ENCODE assay signal across 1 mouse cellular context in genomic region chr7:121970250-121970649, GRCm38 (mm10).
TF ChIP-seq lines count a peak whose summit lies in the region.

No protein-coding gene starts in this region.

TF ChIP-seq in MEL, 35 proteins besides CTCF, POLR2A, EP300 and RAD21:
- no peak for TF ChIP-seq NRF1 (IDR thresholded peaks at IDR 0.05; ENCODE audit: insufficient read depth, low read depth, low read length, poor library complexity, severe bottlenecking)
- no peak for TF ChIP-seq POLR2AphosphoS2 (IDR thresholded peaks at IDR 0.05; ENCODE audit: low read length)
- TF ChIP-seq SMC3 (IDR thresholded peaks at IDR 0.05; ENCODE audit: low read depth, low read length) = no peak
- TF ChIP-seq MEF2A (IDR thresholded peaks at IDR 0.05; ENCODE audit: extremely low read depth, insufficient replicate concordance, low read depth, low read length, poor library complexity, severe bottlenecking) = no peak
- no peak for TF ChIP-seq RCOR1 (IDR thresholded peaks at IDR 0.05; ENCODE audit: low read depth, low read length)
- no peak for TF ChIP-seq GABPA (IDR thresholded peaks at IDR 0.05; ENCODE audit: low read depth, low read length)
- no peak for TF ChIP-seq ZC3H11A (IDR thresholded peaks at IDR 0.05; ENCODE audit: low read depth, low read length)
- TF ChIP-seq SIN3A (IDR thresholded peaks at IDR 0.05; ENCODE audit: low read length) = peak; percentile 45; the same call in 1 of the 2 replicates
- no peak for TF ChIP-seq MAZ (IDR thresholded peaks at IDR 0.05; ENCODE audit: low read depth, low read length)
- TF ChIP-seq CHD1 (IDR thresholded peaks at IDR 0.05; ENCODE audit: low read depth, low read length) = no peak
- no peak for TF ChIP-seq KAT2A (conservative IDR thresholded peaks at IDR 0.05; ENCODE audit: low read depth, low read length)
- no peak for TF ChIP-seq TBP (IDR thresholded peaks at IDR 0.05; ENCODE audit: low read depth, low read length)
- no peak for TF ChIP-seq CHD2 (IDR thresholded peaks at IDR 0.05; ENCODE audit: low read length)
- TF ChIP-seq MAX (IDR thresholded peaks at IDR 0.05; ENCODE audit: low read length) = no peak
- TF ChIP-seq ELF1 (IDR thresholded peaks at IDR 0.05; ENCODE audit: low read depth, low read length) = no peak
- no peak for TF ChIP-seq HCFC1 (IDR thresholded peaks at IDR 0.05; ENCODE audit: low read depth, low read length)
- TF ChIP-seq ZMIZ1 (IDR thresholded peaks at IDR 0.05; ENCODE audit: low read depth, low read length) = no peak
- no peak for TF ChIP-seq NELFE (IDR thresholded peaks at IDR 0.05; ENCODE audit: low read depth, low read length)
- TF ChIP-seq POLR2AphosphoS5 (IDR thresholded peaks at IDR 0.05; ENCODE audit: borderline replicate concordance, low read depth, low read length) = no peak
- TF ChIP-seq UBTF (IDR thresholded peaks at IDR 0.05; ENCODE audit: borderline replicate concordance, insufficient read depth, low read depth, low read length) = no peak
- peak; percentile 61 for TF ChIP-seq USF1 (IDR thresholded peaks at IDR 0.05; ENCODE audit: low read depth, low read length)
- TF ChIP-seq TCF12 (IDR thresholded peaks at IDR 0.05; ENCODE audit: low read depth, low read length) = peak; percentile 74
- TF ChIP-seq MYB (IDR thresholded peaks at IDR 0.05; ENCODE audit: low read depth, low read length) = no peak
- TF ChIP-seq TAL1 (IDR thresholded peaks at IDR 0.05; ENCODE audit: low read length) = 0 out of 2 replicates have a peak, but pooled peaks have one; percentile 11
- no peak for TF ChIP-seq MYC (IDR thresholded peaks at IDR 0.05; ENCODE audit: low read depth, low read length)
- TF ChIP-seq ETS1 (IDR thresholded peaks at IDR 0.05; ENCODE audit: low read depth, low read length) = peak; percentile 71
- TF ChIP-seq USF2 (IDR thresholded peaks at IDR 0.05; ENCODE audit: borderline replicate concordance in 1 of 2, insufficient read depth in 1 of 2, low read depth in 1 of 2, low read length in 2 of 2) = no peak
- peak; percentile 72 for TF ChIP-seq GATA1 (IDR thresholded peaks at IDR 0.05; ENCODE audit: low read depth, low read length)
